In the genomic region with DNA sequence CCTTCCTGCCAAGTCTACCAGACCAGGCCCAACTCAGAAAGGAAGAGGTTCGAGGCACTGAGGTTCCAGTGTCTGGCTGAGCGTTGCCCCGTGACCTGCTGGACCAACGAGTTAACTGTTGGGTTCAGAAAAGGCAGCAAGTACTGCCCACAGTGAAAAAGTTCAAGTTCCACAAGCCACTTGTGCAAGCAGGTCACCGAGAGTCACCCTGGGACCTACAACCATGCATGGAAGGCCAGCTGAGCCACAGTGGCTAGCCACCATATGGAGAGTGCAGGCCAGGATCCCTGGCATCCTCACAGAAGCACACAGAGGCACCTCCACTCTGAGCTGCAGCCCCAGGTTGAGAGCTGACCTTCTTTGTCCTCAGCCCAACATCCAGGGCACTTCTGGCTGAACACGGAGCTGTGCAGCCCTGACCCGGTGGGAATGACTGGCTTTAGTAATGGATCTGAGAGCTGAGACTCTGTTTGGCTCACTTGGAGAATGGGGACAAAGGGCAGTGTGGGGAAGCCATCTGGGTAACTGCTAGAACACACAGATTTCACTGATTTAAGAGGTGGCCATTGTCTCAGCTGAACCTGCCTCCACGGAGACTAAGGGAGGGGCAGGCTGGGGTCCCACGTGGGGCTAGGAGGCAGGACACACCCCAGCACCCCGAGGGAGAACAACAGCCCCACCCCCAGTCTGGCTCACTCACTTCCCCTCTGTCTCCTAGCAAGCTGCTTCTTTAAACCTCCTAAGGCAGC, we compare ENCODE assay signal across 7 mouse cellular contexts. TPM values are rescaled to one million over a fixed set of nuclear protein-coding genes. Genes with fewer than 3 reads are reported as not detected.
DNase-seq lines count a peak whose midpoint lies in the region; ATAC-seq and TF ChIP-seq lines count a peak whose summit lies in the region.

No protein-coding gene starts in this region.

- 57% methylated on average over 10 of the region's 10 CpGs for WGBS in lung, adult 2 months
- 50% methylated on average over 10 of the region's 10 CpGs for WGBS in embryonic facial prominence, embryonic 10.5 days
- 55% methylated on average over 10 of the region's 10 CpGs for WGBS in midbrain, embryonic 14.5 days

- TF ChIP-seq POLR2A in lung, adult 2 months (IDR thresholded peaks at IDR 0.05; ENCODE audit: borderline replicate concordance, extremely low read depth, low read depth, low read length) = no peak

- no peaks in the 10 kb centered on the region for H3K36me3 ChIP-seq in embryonic facial prominence, embryonic 10.5 days (replicated peaks)
- H3K36me3 ChIP-seq in midbrain, embryonic 14.5 days (ENCODE audit: control insufficient read depth, insufficient read depth, low read length) = no peaks in the 10 kb centered on the region

- peak; percentile 18 to 21 for DNase-seq in lung, adult 18-20 months
- no peak for DNase-seq in lung, adult 2 months
- DNase-seq in embryonic facial prominence, embryonic 10.5 days (ENCODE audit: low spot score) = no peak
- DNase-seq in kidney, adult 8-10 months = peak; percentile 63 to 64
- no peak for DNase-seq in midbrain, embryonic 14.5 days
- no peak for DNase-seq in gastrocnemius, adult 8-10 months (ENCODE audit: low spot score in 2 of 2)
- DNase-seq in ovary, postnatal 14 days (ENCODE audit: low spot score) = no peak

- no peaks in the 10 kb centered on the region for H3K9me3 ChIP-seq in embryonic facial prominence, embryonic 10.5 days
- H3K9me3 ChIP-seq in midbrain, embryonic 14.5 days (ENCODE audit: control insufficient read depth, low read length) = no peaks in the 10 kb centered on the region

- ATAC-seq in midbrain, embryonic 14.5 days (ENCODE audit: low FRiP score, low TSS enrichment) = no peak

- no peaks in the 10 kb centered on the region for H3K27me3 ChIP-seq in embryonic facial prominence, embryonic 10.5 days (replicated peaks; ENCODE audit: low read depth, poor library complexity, severe bottlenecking)
- no peaks in the 10 kb centered on the region for H3K27me3 ChIP-seq in midbrain, embryonic 14.5 days (ENCODE audit: control insufficient read depth, insufficient read depth, low read length)

- H3K9ac ChIP-seq in midbrain, embryonic 14.5 days (replicated peaks; ENCODE audit: low read length) = no peak overlapping the region

- H3K27ac ChIP-seq in embryonic facial prominence, embryonic 10.5 days (replicated peaks) = peak overlapping the region; percentile 52
- peak overlapping the region; percentile 49; the same call in 1 of the 2 replicates for H3K27ac ChIP-seq in midbrain, embryonic 14.5 days (replicated peaks; ENCODE audit: low read depth, low read length)

- no peak overlapping the region for H3K4me3 ChIP-seq in lung, adult 2 months (replicated peaks; ENCODE audit: extremely low read depth, low read depth, low read length)
- H3K4me3 ChIP-seq in embryonic facial prominence, embryonic 10.5 days = no peak overlapping the region
- no peak overlapping the region for H3K4me3 ChIP-seq in midbrain, embryonic 14.5 days (replicated peaks; ENCODE audit: low read depth, low read length)

- no peak overlapping the region for H3K4me2 ChIP-seq in midbrain, embryonic 14.5 days (ENCODE audit: low read length)

- no peaks in the 10 kb centered on the region for H3K4me1 ChIP-seq in lung, adult 2 months (ENCODE audit: control insufficient read depth, insufficient read depth, low read length)
- H3K4me1 ChIP-seq in embryonic facial prominence, embryonic 10.5 days = peaks cover 23% of the 10 kb centered on the region
- 0 out of 2 replicates have a peak, but pooled peaks cover 5% of the 10 kb centered on the region for H3K4me1 ChIP-seq in midbrain, embryonic 14.5 days (ENCODE audit: control insufficient read depth, insufficient read depth, low read length)

- TF ChIP-seq CTCF in lung, adult 2 months (IDR thresholded peaks at IDR 0.05; ENCODE audit: insufficient read depth, low read length) = no peak

RNA-seq across cellular contexts. Expression of a gene that starts 39.8 kb away (rescaled TPM):
- 8.0 and 8.2 TPM in 2 replicates for polyA plus RNA-seq in lung, adult 2 months (2012; rRNA removed)
- polyA plus RNA-seq in embryonic facial prominence, embryonic 10.5 days (2016; fragmentation: Nextera tagmentation; extraction: Ambion mirVana) = 8.5 and 8.6 TPM in 2 replicates
- 15.6 and 24.0 TPM in 2 replicates for polyA plus RNA-seq in midbrain, embryonic 14.5 days (2014; fragmentation: Nextera tagmentation; extraction: Ambion mirVana)
- 1 to 10 TPM; 4.2 to 6.0 (median 5.5) TPM for total RNA-seq in gastrocnemius, adult 8-10 months (2022)

Comparison
In these comparisons a context has a peak if more than half of its experiments do, and no peak if none do; other contexts are left out.
1. DNase-seq: peak in lung, adult 18-20 months (2 of 2) and kidney, adult 8-10 months (2 of 2); none in lung, adult 2 months (single experiment), embryonic facial prominence, embryonic 10.5 days (single experiment), midbrain, embryonic 14.5 days (single experiment), gastrocnemius, adult 8-10 months (0 of 2) and ovary, postnatal 14 days (single experiment).